Mouse (Mus musculus) hindbrain, embryonic 16.5 days (tissue): ENCODE measurements around the gene Mettl16. TPM values are rescaled to one million over a fixed set of nuclear protein-coding genes. Genes with fewer than 3 reads are reported as not detected.

Source experiments
- ATAC-seq: fragments of 200-750 bp; cut with Nextera tagmentation; 2 replicates; pipeline ENCODE4 v1.8.0; 2017; ENCODE audit warnings: moderate TSS enrichment, moderate library complexity
- H3K27ac ChIP-seq: fragments of 300-500 bp; sonication (generic); 2 replicates; pipeline ENCODE4 v1.5.1; 2014; ENCODE audit warnings: low read depth, mild to moderate bottlenecking, control low read depth, low read length, moderate library complexity
- H3K27me3 ChIP-seq: fragments of 300-500 bp; sonication (generic); replicated peaks from 2 replicates; pipeline ENCODE4 v1.6.1; 2014; ENCODE audit warnings: low read length; ENCODE audit not compliant: control insufficient read depth, insufficient read depth
- H3K36me3 ChIP-seq: fragments of 300-500 bp; sonication (generic); 2 replicates; pipeline ENCODE4 v1.6.1; 2014; ENCODE audit warnings: mild to moderate bottlenecking, low read length, moderate library complexity, mixed read lengths; ENCODE audit not compliant: control insufficient read depth, insufficient read depth
- H3K4me1 ChIP-seq: fragments of 300-500 bp; sonication (generic); 2 replicates; pipeline ENCODE4 v1.6.1; 2014; ENCODE audit warnings: low read depth, low read length; ENCODE audit not compliant: control insufficient read depth, insufficient read depth
- H3K4me2 ChIP-seq: fragments of 300-500 bp; sonication (generic); 2 replicates; pipeline ENCODE4 v1.6.1; 2014; ENCODE audit warnings: mild to moderate bottlenecking, low read length, control low read depth, moderate library complexity
- H3K4me3 ChIP-seq: fragments of 300-500 bp; sonication (generic); 2 replicates; pipeline ENCODE4 v1.5.1; 2014; ENCODE audit warnings: mild to moderate bottlenecking, low read length, control low read depth, moderate library complexity
- H3K9ac ChIP-seq: fragments of 300-500 bp; sonication (generic); 2 replicates; pipeline ENCODE4 v1.6.1; 2014; ENCODE audit warnings: low read depth, mild to moderate bottlenecking, control low read depth, low read length, moderate library complexity
- H3K9me3 ChIP-seq: fragments of 300-500 bp; sonication (generic); 2 replicates; pipeline ENCODE4 v1.6.1; 2014; ENCODE audit warnings: mild to moderate bottlenecking, low read length, moderate library complexity; ENCODE audit not compliant: control insufficient read depth
- WGBS: fragments of 180-500 bp; shearing (Covaris S2); extraction: QIAGEN DNeasy Blood & Tissue Kit; methylation state at CpG from one replicate; pipeline ENCODE4 v1.1.7; 2014; 5-methylcytosine and 5-hydroxymethylcytosine counted together
- polyA plus RNA-seq: library from polyadenylated mRNA; unstranded; fragments of >200 nt; fragmentation: Nextera tagmentation; extraction: Ambion mirVana; gene quantifications from 2 replicates; pipeline ENCODE4 v1.2.1, GENCODE M21; 2015

Mettl16 gene
- polyA plus RNA-seq, 1 experiment from 2014 or later: 52.2 TPM

DNA sequence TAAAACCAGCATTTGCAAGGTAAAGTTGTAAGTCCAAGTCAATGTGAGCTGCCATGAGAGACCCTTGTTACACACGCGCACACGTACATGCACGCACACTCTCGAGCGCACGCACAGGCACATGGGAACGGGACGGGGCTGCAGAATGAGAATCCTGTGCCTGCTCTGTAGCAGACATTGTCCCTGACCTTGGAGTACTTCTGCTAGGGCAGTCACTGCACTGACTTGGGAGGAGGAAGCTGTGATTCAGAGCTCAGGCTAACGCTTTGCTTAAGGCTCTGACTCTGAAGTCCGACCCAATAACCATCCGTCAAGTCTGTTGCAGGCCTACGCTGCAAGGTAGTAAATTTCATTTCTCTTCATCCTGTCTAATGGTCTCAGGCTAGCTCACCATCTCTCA is 21.4 kb upstream of the Mettl16 start:
- WGBS: 92% methylated on average over 13 of the region's 13 CpGs
- H3K27ac ChIP-seq: no peak overlapping the region
- peaks cover 3% of the 10 kb centered on the region; the same call in 1 of the 2 replicates for H3K4me1 ChIP-seq
- ATAC-seq: no peak
- H3K4me2 ChIP-seq: no peak overlapping the region
- H3K9ac ChIP-seq: no peak overlapping the region
- no peaks in the 10 kb centered on the region for H3K9me3 ChIP-seq
- no peaks in the 10 kb centered on the region for H3K36me3 ChIP-seq
- H3K4me3 ChIP-seq: no peak overlapping the region
- H3K27me3 ChIP-seq: no peaks in the 10 kb centered on the region

GRCm38 (mm10) chr11:74750662-74751351 is 19.8 kb upstream of the Mettl16 start:
- ATAC-seq: no peak
- H3K4me1 ChIP-seq: peaks cover 3% of the 10 kb centered on the region; the same call in 1 of the 2 replicates
- H3K27me3 ChIP-seq: no peaks in the 10 kb centered on the region
- 91% methylated on average over 7 of the region's 7 CpGs for WGBS
- H3K9me3 ChIP-seq: no peaks in the 10 kb centered on the region
- H3K4me3 ChIP-seq: no peak overlapping the region
- no peak overlapping the region for H3K4me2 ChIP-seq
- no peak overlapping the region; the same call in none of the 2 replicates for H3K27ac ChIP-seq
- no peaks in the 10 kb centered on the region for H3K36me3 ChIP-seq
- no peak overlapping the region for H3K9ac ChIP-seq

- no peak overlapping the region for H3K4me2 ChIP-seq
- H3K27ac ChIP-seq: peak overlapping the region; percentile 26
- H3K4me1 ChIP-seq: peaks cover 3% of the 10 kb centered on the region; the same call in 1 of the 2 replicates
- no peaks in the 10 kb centered on the region for H3K36me3 ChIP-seq
- peak; percentile 79 for ATAC-seq
- no peaks in the 10 kb centered on the region for H3K9me3 ChIP-seq
- no peaks in the 10 kb centered on the region for H3K27me3 ChIP-seq
- H3K9ac ChIP-seq: 0 out of 2 replicates have a peak overlapping the region, but pooled peaks have one; percentile 30
- 35% methylated on average over 9 of the region's 9 CpGs for WGBS
- H3K4me3 ChIP-seq: no peak overlapping the region
These were observed 19.1 kb upstream of the Mettl16 start for GRCm38 (mm10) chr11:74751352-74752066.

- Histone ChIP-seq H3K9ac (no peak overlapping the region), H3K4me2 (no peak overlapping the region), H3K27me3 (no peaks in the 10 kb centered on the region), H3K4me1 (peaks cover 2% of the 10 kb centered on the region; the same call in 1 of the 2 replicates), H3K36me3 (no peaks in the 10 kb centered on the region), H3K9me3 (no peaks in the 10 kb centered on the region), H3K27ac (no peak overlapping the region), H3K4me3 (no peak overlapping the region)
- ATAC-seq: no peak
- WGBS: 81% methylated on average over 2 of the region's 2 CpGs
These were observed 14.0 kb upstream of the Mettl16 start for GRCm38 (mm10) chr11:74756631-74757030.

DNA sequence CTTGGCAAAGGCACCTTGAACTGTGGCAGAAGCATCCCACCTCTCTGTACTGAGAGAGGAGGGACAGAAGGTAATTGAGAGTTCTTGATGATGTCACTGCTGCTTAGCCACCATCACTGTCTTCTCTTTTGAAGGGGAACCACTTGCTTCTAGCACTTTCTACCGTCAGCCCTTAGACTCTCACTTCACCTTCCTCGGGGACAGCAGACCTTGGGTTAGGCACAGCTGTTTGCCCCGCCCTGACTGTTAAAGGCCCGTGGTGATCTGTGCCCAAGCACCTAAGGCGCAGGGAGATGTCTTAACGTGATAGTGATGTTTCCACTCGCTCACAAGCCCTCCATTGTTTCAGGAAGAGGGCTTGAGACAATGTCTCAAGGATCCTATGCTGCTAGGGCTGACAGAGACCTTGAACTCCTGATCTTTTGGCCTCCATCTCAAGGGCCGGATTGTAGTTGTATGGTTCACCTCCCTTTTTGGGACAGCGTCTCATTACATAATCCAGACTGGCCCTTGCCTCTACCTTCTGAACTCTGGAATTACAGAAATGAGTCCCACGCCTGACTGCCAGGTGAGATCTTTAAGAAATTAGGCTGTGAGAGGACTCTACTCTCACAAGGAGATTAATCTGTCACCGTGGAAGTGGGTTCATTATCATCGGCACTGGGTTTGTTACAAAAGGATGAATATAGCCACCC is 9.5 kb upstream of the Mettl16 start:
- H3K27me3 ChIP-seq: no peaks in the 10 kb centered on the region
- H3K27ac ChIP-seq: no peak overlapping the region
- H3K9me3 ChIP-seq: no peaks in the 10 kb centered on the region
- H3K4me1 ChIP-seq: no peaks in the 10 kb centered on the region
- no peak overlapping the region for H3K4me3 ChIP-seq
- ATAC-seq: no peak
- 74% methylated on average over 12 of the region's 12 CpGs for WGBS
- H3K4me2 ChIP-seq: no peak overlapping the region
- H3K9ac ChIP-seq: no peak overlapping the region
- no peaks in the 10 kb centered on the region for H3K36me3 ChIP-seq

- Histone ChIP-seq H3K9me3 (no peaks in the 10 kb centered on the region), H3K4me1 (no peaks in the 10 kb centered on the region), H3K36me3 (no peaks in the 10 kb centered on the region), H3K27me3 (no peaks in the 10 kb centered on the region), H3K9ac (no peak overlapping the region), H3K27ac (no peak overlapping the region), H3K4me2 (no peak overlapping the region), H3K4me3 (no peak overlapping the region)
- 83% methylated on average over 10 of the region's 10 CpGs for WGBS
- no peak for ATAC-seq
These were observed 6.5 kb upstream of the Mettl16 start for GRCm38 (mm10) chr11:74763960-74764625.

GRCm38 (mm10) chr11:74767469-74767868 is 3.2 kb upstream of the Mettl16 start:
- H3K4me1 ChIP-seq: peaks cover 13% of the 10 kb centered on the region
- H3K9ac ChIP-seq: no peak overlapping the region
- 86% methylated on average over 4 of the region's 4 CpGs for WGBS
- no peak overlapping the region for H3K4me2 ChIP-seq
- no peak overlapping the region for H3K27ac ChIP-seq
- H3K9me3 ChIP-seq: no peaks in the 10 kb centered on the region
- H3K27me3 ChIP-seq: no peaks in the 10 kb centered on the region
- no peaks in the 10 kb centered on the region for H3K36me3 ChIP-seq
- H3K4me3 ChIP-seq: no peak overlapping the region
- no peak for ATAC-seq

DNA sequence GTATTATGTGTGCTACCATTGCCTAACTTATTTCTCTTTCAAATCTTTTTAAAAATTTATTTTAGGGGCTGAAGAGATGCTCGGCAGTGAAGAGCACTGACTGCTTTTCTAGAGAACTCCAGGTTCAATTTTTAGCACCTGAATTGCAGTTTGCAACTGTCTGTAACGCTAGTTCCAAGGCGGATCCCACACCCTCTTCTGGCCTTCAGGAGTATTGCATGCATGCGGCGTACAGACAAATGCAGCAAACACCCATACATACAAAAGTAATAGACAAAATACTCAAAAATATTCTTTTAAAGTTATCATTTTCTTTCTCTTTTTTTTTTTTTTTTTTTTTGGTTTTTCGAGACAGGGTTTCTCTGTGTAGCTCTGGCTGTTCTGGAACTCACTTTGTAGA is 2.6 kb upstream of the Mettl16 start:
- no peak overlapping the region for H3K9ac ChIP-seq

More for the DNA sequence above, 2.6 kb upstream of the Mettl16 start:
- ATAC-seq: no peak
- Histone ChIP-seq H3K4me3 (no peak overlapping the region), H3K4me2 (no peak overlapping the region), H3K36me3 (no peaks in the 10 kb centered on the region), H3K27ac (no peak overlapping the region), H3K9me3 (no peaks in the 10 kb centered on the region), H3K4me1 (peaks cover 14% of the 10 kb centered on the region), H3K27me3 (no peaks in the 10 kb centered on the region)
- WGBS: 33% methylated on average over 6 of the region's 6 CpGs
